Mouse (Mus musculus) small intestine, adult 2 months (tissue): Measurements from ENCODE around the gene Cenpu.

Experiments
- CTCF ChIP-seq: fragments of 200-500 bp; IDR thresholded peaks from 2 replicates; pipeline ENCODE4 v1.5.1; 2012; ENCODE audit warnings: low read depth, mild to moderate bottlenecking, control low read depth, inconsistent platforms, low read length, moderate library complexity, mixed read lengths; ENCODE audit not compliant: insufficient replicate concordance, insufficient read length; ENCODE audit errors: extremely low read depth
- POLR2A ChIP-seq: fragments of 200-500 bp; IDR thresholded peaks from 2 replicates; pipeline ENCODE4 v1.6.1; 2012; ENCODE audit warnings: low read depth, mild to moderate bottlenecking, control low read depth, inconsistent platforms, low read length, moderate library complexity

DNA sequence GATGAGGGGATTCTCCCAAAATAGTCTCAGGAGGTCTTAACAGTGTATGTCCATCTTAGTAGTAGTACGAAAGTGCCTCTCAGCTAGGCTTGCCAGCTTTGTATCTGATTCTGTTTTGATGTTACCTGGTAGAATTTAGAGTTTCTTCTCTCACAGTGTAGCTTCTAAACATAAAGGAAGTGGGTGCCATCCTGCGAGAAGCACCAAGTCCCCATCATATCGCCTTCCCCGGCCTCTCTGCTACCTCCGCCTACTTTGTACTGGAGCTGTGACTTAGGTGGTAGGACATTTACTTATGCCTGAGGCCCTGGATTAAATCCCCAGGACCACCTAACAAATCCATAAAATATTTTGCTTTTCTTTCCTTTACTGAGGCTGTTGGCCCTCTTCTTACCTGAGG lies 74.8 kb downstream of the Cenpu start:
- TF ChIP-seq CTCF (no peak), POLR2A (no peak)
